Mouse (Mus musculus) thymus, postnatal 14 days (tissue): Measurements from ENCODE around the gene Rnf187.
A peak's percentile ranks its signal among the peaks of the same experiment; 100 is the strongest.

Experiments
- DNase-seq: peaks from one replicate; pipeline ENCODE4 v3.0.0; 2021

Gene Rnf187

GRCm38 (mm10) chr11:58938322-58939087 is at the start of gene Rnf187:
Rnf187 (minus strand) TSS chr11:58938916.
- peak; percentile 92 for DNase-seq

GRCm38 (mm10) chr11:58985299-58985917 is 46.7 kb upstream of the Rnf187 start:
- no peak for DNase-seq

- DNase-seq: peak; percentile 63
These were observed 45.9 kb upstream of the Rnf187 start for GRCm38 (mm10) chr11:58984657-58985056.

- DNase-seq: no peak
These were observed 45.1 kb upstream of the Rnf187 start for GRCm38 (mm10) chr11:58983691-58984341.

GRCm38 (mm10) chr11:58982471-58983097 is 43.9 kb upstream of the Rnf187 start:
- DNase-seq: peak; percentile 79

- peak; percentile 90 for DNase-seq
These were observed 43.1 kb upstream of the Rnf187 start for GRCm38 (mm10) chr11:58981541-58982447.

- no peak for DNase-seq
These were observed 41.8 kb upstream of the Rnf187 start for GRCm38 (mm10) chr11:58980381-58980990.

- DNase-seq: no peak
These were observed 40.9 kb upstream of the Rnf187 start for GRCm38 (mm10) chr11:58979661-58980060.

GRCm38 (mm10) chr11:58979183-58979582 is 40.5 kb upstream of the Rnf187 start:
- DNase-seq: no peak

GRCm38 (mm10) chr11:58978706-58979030 is 40.0 kb upstream of the Rnf187 start:
- no peak for DNase-seq

- DNase-seq: peak; percentile 81
These were observed 39.5 kb upstream of the Rnf187 start, which contains the start of gene Trim11 for GRCm38 (mm10) chr11:58978027-58978705. Trim11 (plus strand) TSS chr11:58978093.

- DNase-seq: no peak
These were observed 38.9 kb upstream of the Rnf187 start for GRCm38 (mm10) chr11:58977607-58978026.

GRCm38 (mm10) chr11:58977150-58977549 is 38.4 kb upstream of the Rnf187 start:
- peak; percentile 54 for DNase-seq

GRCm38 (mm10) chr11:58974414-58974813 is 35.7 kb upstream of the Rnf187 start:
- no peak for DNase-seq

GRCm38 (mm10) chr11:58971796-58972195 is 33.1 kb upstream of the Rnf187 start:
- no peak for DNase-seq

GRCm38 (mm10) chr11:58970831-58971530 is 32.3 kb upstream of the Rnf187 start:
- no peak for DNase-seq

- no peak for DNase-seq
These were observed 30.9 kb upstream of the Rnf187 start for GRCm38 (mm10) chr11:58969659-58970058.

- DNase-seq: no peak
These were observed 30.3 kb upstream of the Rnf187 start for GRCm38 (mm10) chr11:58969027-58969426.

- DNase-seq: no peak
These were observed 29.8 kb upstream of the Rnf187 start for GRCm38 (mm10) chr11:58968551-58968950.

- peak; percentile 69 for DNase-seq
These were observed 28.6 kb upstream of the Rnf187 start for GRCm38 (mm10) chr11:58967346-58967745.
